Mouse (Mus musculus) heart, adult 2 months (tissue): Measurements from ENCODE around the gene Efcab12. TPM values are rescaled to one million over a fixed set of nuclear protein-coding genes. Genes with fewer than 3 reads are reported as not detected.

Experiments used
- DNase-seq, 2 experiments: peaks; one replicate each; pipeline ENCODE4 v3.0.0; 2021
- H3K27ac ChIP-seq: fragments of 200-600 bp; 2 replicates; pipeline ENCODE4 v1.8.1; 2022
- H3K27me3 ChIP-seq: fragments of 200-500 bp; 2 replicates; pipeline ENCODE4 v1.6.1; 2012; ENCODE audit warnings: mild to moderate bottlenecking, low read length, inconsistent platforms, mixed read lengths; ENCODE audit not compliant: control insufficient read depth, insufficient read depth
- H3K36me3 ChIP-seq: fragments of 200-500 bp; 2 replicates; pipeline ENCODE4 v1.6.1; 2012; ENCODE audit warnings: low read length, inconsistent platforms; ENCODE audit not compliant: control insufficient read depth, insufficient read depth
- H3K4me1 ChIP-seq: fragments of 200-500 bp; 2 replicates; pipeline ENCODE4 v1.6.1; 2011; ENCODE audit warnings: low read length; ENCODE audit not compliant: control insufficient read depth, insufficient read depth
- H3K4me3 ChIP-seq: fragments of 200-600 bp; 2 replicates; pipeline ENCODE4 v1.8.1; 2022
- H3K79me2 ChIP-seq: fragments of 200-500 bp; replicated peaks from 2 replicates; pipeline ENCODE4 v1.6.1; 2012; ENCODE audit warnings: mild to moderate bottlenecking, inconsistent platforms, low read length, moderate library complexity, mixed read lengths; ENCODE audit not compliant: control insufficient read depth, insufficient read depth
- H3K9ac ChIP-seq: fragments of 200-500 bp; 2 replicates; pipeline ENCODE4 v1.6.1; 2012; ENCODE audit warnings: low read depth, mild to moderate bottlenecking, control low read depth, inconsistent platforms, low read length, mixed read lengths
- CTCF ChIP-seq: fragments of 200-600 bp; IDR thresholded peaks from 2 replicates; pipeline ENCODE4 v1.8.1; 2022; ENCODE audit warnings: antibody characterized with exemption, mild to moderate bottlenecking, moderate library complexity
- EP300 ChIP-seq: fragments of 200-500 bp; IDR thresholded peaks from 2 replicates; pipeline ENCODE4 v1.6.1; 2011; ENCODE audit warnings: low read depth, low read length, control low read depth; ENCODE audit not compliant: insufficient read depth
- POLR2A ChIP-seq: fragments of 200-500 bp; IDR thresholded peaks from 2 replicates; pipeline ENCODE4 v1.6.1; 2011; ENCODE audit warnings: mild to moderate bottlenecking, low read depth, low read length, control low read depth; ENCODE audit not compliant: insufficient read depth
- WGBS: fragments of 180-500 bp; shearing (Covaris S2); methylation state at CpG from one replicate; pipeline ENCODE4 v1.1.7; 2018; 5-methylcytosine and 5-hydroxymethylcytosine counted together
- intact Hi-C: fragments of 180-260 bp; cut with DNase I; formaldehyde crosslinking; loops from one replicate; pipeline ENCODE4 v1.15.1; 2025
- long read RNA-seq: library from polyadenylated mRNA; stranded (forward); transcript quantifications from one replicate; pipeline ENCODE4 v2.0.0, GENCODE M21; 2021
- polyA plus RNA-seq: library from polyadenylated mRNA; depleted of rRNA; stranded (reverse); fragments of >200 nt; gene quantifications from 2 replicates; pipeline ENCODE4 v1.2.3, GENCODE M21; 2012; rRNA removed
- total RNA-seq, 2 experiments: library from RNA; stranded (reverse); gene quantifications; 2 replicates each; pipeline ENCODE4 v1.2.3; 2021

Gene Efcab12
- total RNA-seq (under 1 TPM; 0.16 to 0.26 TPM), polyA plus RNA-seq (0.06 and 0.14 TPM in 2 replicates)
- long read RNA-seq: 0 reads

GRCm38 (mm10) chr6:115838161-115838597, at the start of gene Efcab12:
TSS of gene Efcab12 (minus strand) at chr6:115838412.
- H3K27ac ChIP-seq: no peak within 1 kb of the TSS

GRCm38 (mm10) chr6:115886894-115887293, 48.7 kb upstream of the Efcab12 start:
- no peak overlapping the region for H3K4me3 ChIP-seq
- no peaks in the 10 kb centered on the region for H3K36me3 ChIP-seq
- no peak overlapping the region for H3K9ac ChIP-seq
- no peak for DNase-seq
- 60% methylated on average over 4 of the region's 4 CpGs for WGBS
- no peak for TF ChIP-seq CTCF
- intact Hi-C loops: no loop called here
- no peak overlapping the region for H3K27ac ChIP-seq
- H3K79me2 ChIP-seq: no peaks in the 10 kb centered on the region
- H3K4me1 ChIP-seq: peaks cover 10% of the 10 kb centered on the region
- no peaks in the 10 kb centered on the region for H3K27me3 ChIP-seq

More at GRCm38 (mm10) chr6:115838161-115838597, at the start of gene Efcab12:
- TF ChIP-seq CTCF: 0 out of 2 replicates have a peak, but pooled peaks have one; percentile 5
- 0 out of 2 replicates have a peak, but pooled peaks have one; percentile 21 for TF ChIP-seq EP300
- TF ChIP-seq POLR2A: 0 out of 2 replicates have a peak, but pooled peaks have one; percentile 42
- H3K9ac ChIP-seq: peak within 1 kb of the TSS; percentile 36
- H3K36me3 ChIP-seq: no peaks in the 10 kb centered on the region
- WGBS: 3% methylated on average over 19 of the region's 19 CpGs
- no peaks in the 10 kb centered on the region for H3K27me3 ChIP-seq
- H3K4me3 ChIP-seq: peak within 1 kb of the TSS; percentile 51
- intact Hi-C loops: no loop called here
- no peaks in the 10 kb centered on the region; the same call in 1 of the 2 replicates for H3K4me1 ChIP-seq
- H3K79me2 ChIP-seq: no peaks in the 10 kb centered on the region
- peak; percentile 55 to 72 for DNase-seq

- H3K4me1 ChIP-seq: peaks cover 16% of the 10 kb centered on the region
- intact Hi-C loops: no loop called here
- no peaks in the 10 kb centered on the region for H3K79me2 ChIP-seq
- DNase-seq: no peak
- no peak overlapping the region; the same call in 1 of the 2 replicates for H3K27ac ChIP-seq
- no peaks in the 10 kb centered on the region for H3K27me3 ChIP-seq
- H3K9ac ChIP-seq: no peak overlapping the region
- TF ChIP-seq POLR2A: no peak
- TF ChIP-seq EP300: no peak
- no peak for TF ChIP-seq CTCF
- no peak overlapping the region for H3K4me3 ChIP-seq
- H3K36me3 ChIP-seq: no peaks in the 10 kb centered on the region
These were observed 45.8 kb upstream of the Efcab12 start for GRCm38 (mm10) chr6:115884018-115884417.

- 54% methylated on average over 8 of the region's 8 CpGs for WGBS
- H3K9ac ChIP-seq: no peak overlapping the region
- intact Hi-C loops: no loop called here
- peaks cover 19% of the 10 kb centered on the region for H3K4me1 ChIP-seq
- H3K27ac ChIP-seq: peak overlapping the region; percentile 61
- H3K4me3 ChIP-seq: no peak overlapping the region
- H3K27me3 ChIP-seq: no peaks in the 10 kb centered on the region
- no peaks in the 10 kb centered on the region for H3K36me3 ChIP-seq
- TF ChIP-seq POLR2A (peak; percentile 30; the same call in 1 of the 2 replicates), EP300 (peak; percentile 81), CTCF (no peak)
- peak in 1 of 2 experiments; percentile 46 for DNase-seq
- no peaks in the 10 kb centered on the region for H3K79me2 ChIP-seq
These were observed 42.5 kb upstream of the Efcab12 start for GRCm38 (mm10) chr6:115880751-115881150.

GRCm38 (mm10) chr6:115879736-115880135, 41.5 kb upstream of the Efcab12 start:
- H3K79me2 ChIP-seq: no peaks in the 10 kb centered on the region
- intact Hi-C loops: no loop called here
- no peak for TF ChIP-seq CTCF
- no peak for TF ChIP-seq EP300
- TF ChIP-seq POLR2A: no peak
- no peaks in the 10 kb centered on the region for H3K27me3 ChIP-seq
- H3K4me1 ChIP-seq: peaks cover 19% of the 10 kb centered on the region
- no peak for DNase-seq
- H3K36me3 ChIP-seq: no peaks in the 10 kb centered on the region
- H3K4me3 ChIP-seq: no peak overlapping the region
- no peak overlapping the region for H3K9ac ChIP-seq
- WGBS: 71% methylated on average over 6 of the region's 6 CpGs
- peak overlapping the region; percentile 58 for H3K27ac ChIP-seq

- Histone ChIP-seq H3K79me2 (no peaks in the 10 kb centered on the region), H3K27ac (0 out of 2 replicates have a peak overlapping the region, but pooled peaks have one; percentile 15), H3K4me3 (no peak overlapping the region), H3K4me1 (peaks cover 18% of the 10 kb centered on the region), H3K9ac (no peak overlapping the region), H3K36me3 (no peaks in the 10 kb centered on the region), H3K27me3 (no peaks in the 10 kb centered on the region)
- intact Hi-C loops: no loop called here
- 39% methylated on average over 6 of the region's 6 CpGs for WGBS
- no peak for DNase-seq
- no peak for TF ChIP-seq CTCF
- no peak for TF ChIP-seq POLR2A
- peak; percentile 58; the same call in 1 of the 2 replicates for TF ChIP-seq EP300
These were observed 40.5 kb upstream of the Efcab12 start for GRCm38 (mm10) chr6:115878694-115879093.
